Comparison of ENCODE assay signal across 24 mouse cellular contexts in the genomic region with DNA sequence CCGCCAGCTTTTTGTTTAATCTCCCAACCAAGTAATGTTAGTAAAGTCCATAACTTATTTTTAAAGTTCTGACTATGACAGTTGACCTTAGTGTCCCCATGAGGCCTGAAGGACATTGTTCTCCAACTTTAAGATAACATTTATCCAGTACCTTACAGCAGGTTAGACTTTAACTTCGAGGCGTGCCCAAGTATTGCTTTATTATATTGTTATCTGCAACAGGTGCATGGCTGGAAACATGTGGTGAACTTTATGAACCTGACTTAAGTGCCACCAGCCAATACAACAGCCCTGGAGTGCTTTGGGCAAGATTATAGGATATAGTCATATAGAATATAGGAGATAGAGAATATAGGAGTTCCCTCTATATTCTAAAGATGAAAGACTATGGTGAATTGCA. TPM values are rescaled to one million over a fixed set of nuclear protein-coding genes. Genes with fewer than 3 reads are reported as not detected.
"Had no signal": no experiment of that assay in that cellular context is flagged by ENCODE, and none has a peak within 500 bp of the region (broad histone marks: within the 10 kb centered on the region; RNA-seq: fewer than 3 reads in every experiment).

No protein-coding gene starts in this region.

- H3K27ac ChIP-seq: liver, embryonic 14.5 days; lung, embryonic 15.5 days; midbrain, embryonic 10.5 days; midbrain, embryonic 12.5 days; neural tube, embryonic 13.5 days; neural tube, embryonic 15.5 days had no signal

- DNase-seq: lung, adult 2 months; lung, postnatal 14 days; lung, postnatal 36 days; midbrain, embryonic 14.5 days; retina, postnatal 1 day; right cerebral cortex, postnatal 4 days; spleen, adult 18-20 months; thymus, adult 2 months; thymus, postnatal 25 days; thymus, postnatal 4 days had no signal

- H3K4me3 ChIP-seq: lung, embryonic 15.5 days; midbrain, embryonic 10.5 days; midbrain, embryonic 12.5 days; myocyte; neural tube, embryonic 13.5 days; neural tube, embryonic 15.5 days had no signal

- H3K4me2 ChIP-seq: lung, embryonic 15.5 days; midbrain, embryonic 12.5 days; neural tube, embryonic 13.5 days; neural tube, embryonic 15.5 days had no signal

- H3K27me3 ChIP-seq: lung, embryonic 15.5 days; midbrain, embryonic 12.5 days; neural tube, embryonic 13.5 days; neural tube, embryonic 15.5 days had no signal

- H3K9me3 ChIP-seq: lung, embryonic 15.5 days; midbrain, embryonic 10.5 days; midbrain, embryonic 12.5 days; neural tube, embryonic 13.5 days; neural tube, embryonic 15.5 days had no signal

- H3K4me1 ChIP-seq: lung, embryonic 15.5 days; midbrain, embryonic 10.5 days; midbrain, embryonic 12.5 days; neural tube, embryonic 13.5 days; neural tube, embryonic 15.5 days had no signal

- H3K36me3 ChIP-seq: lung, embryonic 15.5 days; midbrain, embryonic 10.5 days; midbrain, embryonic 12.5 days; neural tube, embryonic 13.5 days; neural tube, embryonic 15.5 days had no signal

- H3K9ac ChIP-seq: liver, embryonic 14.5 days; lung, embryonic 15.5 days; midbrain, embryonic 12.5 days; neural tube, embryonic 13.5 days; neural tube, embryonic 15.5 days had no signal

- ATAC-seq: lung, postnatal 0 days; midbrain, embryonic 16.5 days had no signal

RNA-seq across cellular contexts. Expression of gene Ccl20, which starts 0.7 kb away (rescaled TPM):
- polyA plus RNA-seq: liver, embryonic 16.5 days; lung, embryonic 15.5 days; midbrain, embryonic 10.5 days; midbrain, embryonic 12.5 days; midbrain, embryonic 14.5 days; midbrain, embryonic 16.5 days; myocyte; neural tube, embryonic 11.5 days; neural tube, embryonic 13.5 days; neural tube, embryonic 15.5 days; testis, adult 2 months; urinary bladder, adult 2 months had no signal

RNA-seq across cellular contexts. Expression of gene Daw1, which starts 42.3 kb away (rescaled TPM):
- polyA plus RNA-seq: liver, embryonic 14.5 days; liver, embryonic 16.5 days; midbrain, embryonic 12.5 days; myocyte; neural tube, embryonic 11.5 days; stomach, embryonic 14.5 days; thymus, adult 2 months had no signal

RNA-seq across cellular contexts. Expression of gene Krtap28-13, which starts 56.5 kb away (rescaled TPM):
- polyA plus RNA-seq: liver, embryonic 14.5 days; liver, embryonic 16.5 days; lung, embryonic 15.5 days; midbrain, embryonic 10.5 days; midbrain, embryonic 12.5 days; midbrain, embryonic 14.5 days; midbrain, embryonic 16.5 days; myocyte; neural tube, embryonic 11.5 days; neural tube, embryonic 13.5 days; neural tube, embryonic 15.5 days; stomach, embryonic 14.5 days; testis, adult 2 months; thymus, adult 2 months; urinary bladder, adult 2 months had no signal

RNA-seq across cellular contexts. Expression of gene A030005K14Rik, which starts 58.0 kb away (rescaled TPM):
- polyA plus RNA-seq: liver, embryonic 14.5 days; liver, embryonic 16.5 days; lung, adult 2 months; lung, embryonic 15.5 days; lung, postnatal 0 days; midbrain, embryonic 10.5 days; midbrain, embryonic 12.5 days; midbrain, embryonic 14.5 days; midbrain, embryonic 16.5 days; myocyte; neural tube, embryonic 11.5 days; neural tube, embryonic 13.5 days; neural tube, embryonic 15.5 days; stomach, embryonic 14.5 days; testis, adult 2 months; thymus, adult 2 months; urinary bladder, adult 2 months had no signal
